Mouse (Mus musculus) MEL (cell line): Measurements from ENCODE around the gene Mpzl3. TPM values are rescaled to one million over a fixed set of nuclear protein-coding genes. Genes with fewer than 3 reads are reported as not detected.
A peak's percentile ranks its signal among the peaks of the same experiment; 100 is the strongest.

Source experiments
- DNase-seq: peaks from one replicate; pipeline ENCODE4 v3.0.0; 2011; ENCODE audit warnings: low read depth, low spot score
- H3K27ac ChIP-seq: 2 replicates; pipeline ENCODE4 v1.5.1; 2012; ENCODE audit warnings: low read depth, mild to moderate bottlenecking, control low read depth, low read length, moderate library complexity; ENCODE audit not compliant: control insufficient read depth
- H3K27me3 ChIP-seq, 2 experiments: fragments of 150-350 bp in 1 of 2; sonication (generic) in 1 of 2; 2 replicates each; pipeline ENCODE4 v1.6.1; 2012; ENCODE audit warnings: low read length in 2 of 2, mild to moderate bottlenecking in 2 of 2, improper control_type of control experiment in 1 of 2, moderate library complexity in 1 of 2; ENCODE audit not compliant: insufficient read depth in 2 of 2, control insufficient read depth in 1 of 2
- H3K36me3 ChIP-seq, 2 experiments: 2 replicates each; pipeline ENCODE4 v1.6.1; 2012 to 2014; ENCODE audit warnings: low read length in 2 of 2, improper control_type of control experiment in 1 of 2, inconsistent platforms in 1 of 2, mild to moderate bottlenecking in 1 of 2; ENCODE audit not compliant: insufficient read depth in 2 of 2, control insufficient read depth in 1 of 2
- H3K4me1 ChIP-seq, 2 experiments: fragments of 150-350 bp in 1 of 2; sonication (generic) in 1 of 2; 2 replicates each; pipeline ENCODE4 v1.6.1; 2012; ENCODE audit warnings: low read length in 2 of 2, improper control_type of control experiment in 1 of 2, mild to moderate bottlenecking in 1 of 2; ENCODE audit not compliant: insufficient read depth in 2 of 2, control insufficient read depth in 1 of 2
- H3K4me3 ChIP-seq, 2 experiments: fragments of 150-350 bp in 1 of 2; sonication (generic) in 1 of 2; 2 replicates each; pipeline ENCODE4 v1.5.1; 2012; ENCODE audit warnings: low read depth in 2 of 2, low read length in 2 of 2, mild to moderate bottlenecking in 2 of 2, moderate library complexity in 2 of 2, control low read depth in 1 of 2, improper control_type of control experiment in 1 of 2; ENCODE audit not compliant: control insufficient read depth in 1 of 2, insufficient read depth in 1 of 2
- H3K79me2 ChIP-seq: 2 replicates; pipeline ENCODE4 v1.6.1; 2012; ENCODE audit warnings: mild to moderate bottlenecking, low read length, moderate library complexity; ENCODE audit not compliant: control insufficient read depth, poor library complexity, insufficient read depth
- H3K9ac ChIP-seq: 2 replicates; pipeline ENCODE4 v1.6.1; 2012; ENCODE audit warnings: low read depth, mild to moderate bottlenecking, control low read depth, low read length, moderate library complexity; ENCODE audit not compliant: control insufficient read depth, poor library complexity, severe bottlenecking
- H3K9me3 ChIP-seq: fragments of 150-350 bp; sonication (generic); replicated peaks from 2 replicates; pipeline ENCODE4 v1.6.1; 2012; ENCODE audit warnings: mild to moderate bottlenecking, low read length, improper control_type of control experiment, moderate library complexity; ENCODE audit not compliant: insufficient read depth
- CTCF ChIP-seq, 3 experiments: IDR thresholded peaks in 2 of 3; conservative IDR thresholded peaks in 1 of 3; 2 replicates each; pipeline ENCODE4 v1.5.1; 2011 to 2012; ENCODE audit warnings: low read length in 3 of 3, low read depth in 2 of 3, mild to moderate bottlenecking in 2 of 3, improper control_type of control experiment in 1 of 3, inconsistent platforms in 1 of 3, mixed read lengths in 1 of 3, moderate library complexity in 1 of 3; ENCODE audit not compliant: control insufficient read depth in 1 of 3, insufficient read depth in 1 of 3, poor library complexity in 1 of 3, severe bottlenecking in 1 of 3
- GABPA ChIP-seq: IDR thresholded peaks from 2 replicates; pipeline ENCODE4 v1.6.1; 2012; ENCODE audit warnings: low read depth, mild to moderate bottlenecking, inconsistent platforms, low read length, improper control_type of control experiment, moderate library complexity
- GATA1 ChIP-seq: IDR thresholded peaks from 2 replicates; pipeline ENCODE4 v1.6.1; 2011; ENCODE audit warnings: low read depth, low read length, improper control_type of control experiment
- JUND ChIP-seq: IDR thresholded peaks from 2 replicates; pipeline ENCODE4 v1.6.1; 2011; ENCODE audit warnings: low read depth, mild to moderate bottlenecking, improper control_type of control experiment, low read length
- KAT2A ChIP-seq: conservative IDR thresholded peaks from 2 replicates; pipeline ENCODE4 v1.6.1; 2012; ENCODE audit warnings: low read depth, low read length, improper control_type of control experiment, inconsistent platforms
- MAFK ChIP-seq: IDR thresholded peaks from 2 replicates; pipeline ENCODE4 v1.6.1; 2011; ENCODE audit warnings: low read depth, mild to moderate bottlenecking, low read length, improper control_type of control experiment, borderline replicate concordance
- MAX ChIP-seq: IDR thresholded peaks from 2 replicates; pipeline ENCODE4 v1.6.1; 2011; ENCODE audit warnings: low read length, improper control_type of control experiment
- MAZ ChIP-seq: IDR thresholded peaks from 2 replicates; pipeline ENCODE4 v1.6.1; 2012; ENCODE audit warnings: low read depth, mild to moderate bottlenecking, inconsistent platforms, low read length, improper control_type of control experiment
- MXI1 ChIP-seq: IDR thresholded peaks from 2 replicates; pipeline ENCODE4 v1.6.1; 2011; ENCODE audit warnings: mild to moderate bottlenecking, low read depth, low read length, improper control_type of control experiment
- MYB ChIP-seq: IDR thresholded peaks from 2 replicates; pipeline ENCODE4 v1.6.1; 2011; ENCODE audit warnings: mild to moderate bottlenecking, low read depth, low read length, improper control_type of control experiment
- MYC ChIP-seq: IDR thresholded peaks from 2 replicates; pipeline ENCODE4 v1.6.1; 2011; ENCODE audit warnings: low read depth, mild to moderate bottlenecking, low read length, improper control_type of control experiment, moderate library complexity
- NELFE ChIP-seq: IDR thresholded peaks from 2 replicates; pipeline ENCODE4 v1.6.1; 2011; ENCODE audit warnings: low read depth, low read length, improper control_type of control experiment
- POLR2AphosphoS2 ChIP-seq: IDR thresholded peaks from 2 replicates; pipeline ENCODE4 v1.6.1; 2011; ENCODE audit warnings: low read length, improper control_type of control experiment
- POLR2AphosphoS5 ChIP-seq: IDR thresholded peaks from 2 replicates; pipeline ENCODE4 v1.6.1; 2012; ENCODE audit warnings: low read depth, borderline replicate concordance, mild to moderate bottlenecking, inconsistent platforms, low read length, moderate library complexity, mixed read lengths
- RAD21 ChIP-seq: IDR thresholded peaks from 2 replicates; pipeline ENCODE4 v1.6.1; 2011; ENCODE audit warnings: mild to moderate bottlenecking, low read depth, low read length, improper control_type of control experiment
- TCF12 ChIP-seq: IDR thresholded peaks from 2 replicates; pipeline ENCODE4 v1.6.1; 2014; ENCODE audit warnings: low read depth, mild to moderate bottlenecking, inconsistent platforms, low read length, improper control_type of control experiment, moderate library complexity
- UBTF ChIP-seq: IDR thresholded peaks from 2 replicates; pipeline ENCODE4 v1.6.1; 2012; ENCODE audit warnings: low read depth, mild to moderate bottlenecking, inconsistent platforms, low read length, improper control_type of control experiment, moderate library complexity, borderline replicate concordance; ENCODE audit not compliant: insufficient read depth
- USF1 ChIP-seq: IDR thresholded peaks from 2 replicates; pipeline ENCODE4 v1.6.1; 2014; ENCODE audit warnings: low read depth, mild to moderate bottlenecking, inconsistent platforms, low read length, improper control_type of control experiment, moderate library complexity
- ZKSCAN1 ChIP-seq: IDR thresholded peaks from 2 replicates; pipeline ENCODE4 v1.6.1; 2012; ENCODE audit warnings: low read depth, mild to moderate bottlenecking, inconsistent platforms, low read length, improper control_type of control experiment, moderate library complexity
- ZMIZ1 ChIP-seq: IDR thresholded peaks from 2 replicates; pipeline ENCODE4 v1.6.1; 2012; ENCODE audit warnings: low read depth, mild to moderate bottlenecking, inconsistent platforms, low read length, improper control_type of control experiment, moderate library complexity
- polyA plus RNA-seq, 2 experiments: library from polyadenylated mRNA; stranded (reverse) in 1 of 2; unstranded in 1 of 2; fragments of >175 nt in 1 of 2; fragments of >200 nt in 1 of 2; gene quantifications; 2 replicates each; pipeline versions ENCODE4 v1.2.1 to v1.2.4; 2012; ENCODE audit warnings: low replicate concordance in 2 of 2, low read depth in 1 of 2; ENCODE audit not compliant: insufficient read length in 2 of 2, insufficient read depth in 1 of 2, missing spikeins in 1 of 2
- total RNA-seq: library from RNA; depleted of rRNA; stranded (reverse); fragments of 300-350 nt; gene quantifications from 2 replicates; pipeline ENCODE4 v1.2.3, GENCODE M21; 2012

The Mpzl3 gene
- total and polyA plus RNA-seq, 3 experiments = not detected

GRCm38 (mm10) chr9:45008342-45008741 is 46.6 kb upstream of the Mpzl3 start:
- H3K4me3 ChIP-seq = no peak overlapping the region
- H3K79me2 ChIP-seq = no peaks in the 10 kb centered on the region
- H3K9ac ChIP-seq = no peak overlapping the region
- peaks cover 0 to 4% of the 10 kb centered on the region in 2 experiments; a peak in 1 of 4 replicates for H3K4me1 ChIP-seq
- TF ChIP-seq POLR2AphosphoS2 = no peak
- no peak for TF ChIP-seq POLR2AphosphoS5
- TF ChIP-seq UBTF = no peak
- TF ChIP-seq KAT2A = no peak
- TF ChIP-seq TCF12 = no peak
- no peak for TF ChIP-seq JUND
- no peak for TF ChIP-seq GABPA
- no peak overlapping the region for H3K27ac ChIP-seq
- no peak for DNase-seq
- no peaks in the 10 kb centered on the region for H3K9me3 ChIP-seq
- H3K27me3 ChIP-seq = peaks cover 1 to 2% of the 10 kb centered on the region in 2 experiments; a peak in 2 of 4 replicates
- H3K36me3 ChIP-seq = peaks cover 0 to 4% of the 10 kb centered on the region in 2 experiments; a peak in 2 of 4 replicates

GRCm38 (mm10) chr9:45009180-45010078 is 45.6 kb upstream of the Mpzl3 start, which contains the start of gene Cd3e:
TSS of gene Cd3e (minus strand) at chr9:45009627.
- Histone ChIP-seq H3K27me3 (no peaks in the 10 kb centered on the region), H3K9me3 (no peaks in the 10 kb centered on the region), H3K36me3 (peaks cover 0 to 4% of the 10 kb centered on the region in 2 experiments; a peak in 2 of 4 replicates), H3K4me1 (peaks cover 0 to 4% of the 10 kb centered on the region in 2 experiments; a peak in 1 of 4 replicates), H3K79me2 (no peaks in the 10 kb centered on the region), H3K4me3 (no peak within 1 kb of the TSS), H3K27ac (no peak within 1 kb of the TSS; the same call in 1 of the 2 replicates), H3K9ac (no peak within 1 kb of the TSS)
- DNase-seq = no peak
- TF ChIP-seq MYB (no peak), ZMIZ1 (no peak), ZKSCAN1 (no peak), POLR2AphosphoS2 (no peak), RAD21 (no peak)

GRCm38 (mm10) chr9:45010461-45010860 is 44.5 kb upstream of the Mpzl3 start:
- peak; percentile 62 for DNase-seq
- H3K4me3 ChIP-seq = no peak overlapping the region
- TF ChIP-seq GATA1 (peak; percentile 27; the same call in 1 of the 2 replicates), MAZ (0 out of 2 replicates have a peak, but pooled peaks have one; percentile 46), MAFK (no peak), NELFE (no peak), MAX (no peak), MYB (no peak), CTCF (IDR thresholded peaks at IDR 0.05 in 2 of 3, conservative IDR thresholded peaks at IDR 0.05 in 1 of 3; ENCODE audit: control insufficient read depth in 1 of 3, insufficient read depth in 1 of 3, low read depth in 2 of 3, low read length in 3 of 3, poor library complexity in 1 of 3, severe bottlenecking in 1 of 3) (no peak), USF1 (no peak), MXI1 (no peak), MYC (no peak)
- H3K9me3 ChIP-seq = no peaks in the 10 kb centered on the region
- H3K79me2 ChIP-seq = no peaks in the 10 kb centered on the region
- no peak overlapping the region; the same call in 1 of the 2 replicates for H3K27ac ChIP-seq
- H3K27me3 ChIP-seq = no peaks in the 10 kb centered on the region
- H3K36me3 ChIP-seq = peaks cover 0 to 4% of the 10 kb centered on the region in 2 experiments; a peak in 2 of 4 replicates
- H3K4me1 ChIP-seq = peaks cover 0 to 4% of the 10 kb centered on the region in 2 experiments; a peak in 1 of 4 replicates
- H3K9ac ChIP-seq = no peak overlapping the region
